In genomic region chr4:130573351-130574047, GRCm38 (mm10) we compare ENCODE assay signal across 8 mouse cellular contexts. TPM values are rescaled to one million over a fixed set of nuclear protein-coding genes. Genes with fewer than 3 reads are reported as not detected.
DNase-seq lines count a peak whose midpoint lies in the region; ATAC-seq and TF ChIP-seq lines count a peak whose summit lies in the region.

No protein-coding gene starts in this region.

- peak overlapping the region; percentile 69 for H3K4me3 ChIP-seq in heart, embryonic 11.5 days (ENCODE audit: low read depth, low read length)
- H3K4me3 ChIP-seq in CH12.LX (replicated peaks in 1 of 3; ENCODE audit: low read depth in 2 of 3, low read length in 2 of 3, poor library complexity in 1 of 3): peak overlapping the region; percentile 59 to 95 (median 70)
- H3K4me3 ChIP-seq in heart, postnatal 0 days (ENCODE audit: low read depth, low read length): peak overlapping the region; percentile 67
- peak overlapping the region; percentile 52 for H3K4me3 ChIP-seq in liver, embryonic 16.5 days (ENCODE audit: low read depth, low read length)
- H3K4me3 ChIP-seq in stomach, postnatal 0 days (ENCODE audit: low read depth, low read length): peak overlapping the region; percentile 56

- WGBS in heart, embryonic 11.5 days (ENCODE audit: insufficient replicate concordance): under 1% methylated on average over 55 of the region's 76 CpGs
- WGBS in heart, postnatal 0 days: under 1% methylated on average over 37 of the region's 76 CpGs
- WGBS in liver, embryonic 16.5 days (ENCODE audit: insufficient replicate concordance): under 1% methylated on average over 54 of the region's 76 CpGs
- under 1% methylated on average over 43 of the region's 76 CpGs for WGBS in stomach, postnatal 0 days

- no peak for TF ChIP-seq RAD21 in CH12.LX (IDR thresholded peaks at IDR 0.05; ENCODE audit: low read depth, low read length)

- H3K9ac ChIP-seq in heart, embryonic 11.5 days (ENCODE audit: low read depth, low read length): peak overlapping the region; percentile 79
- peak overlapping the region; percentile 50 for H3K9ac ChIP-seq in CH12.LX (ENCODE audit: insufficient read depth, low read depth)
- peak overlapping the region; percentile 57 for H3K9ac ChIP-seq in heart, postnatal 0 days (replicated peaks; ENCODE audit: low read depth, low read length)
- no peak overlapping the region; the same call in 1 of the 2 replicates for H3K9ac ChIP-seq in liver, embryonic 16.5 days (ENCODE audit: low read depth, low read length)
- H3K9ac ChIP-seq in stomach, postnatal 0 days (ENCODE audit: low read length): peak overlapping the region; percentile 56

- 0 out of 2 replicates have a peak, but pooled peaks have one; percentile 31 for ATAC-seq in heart, embryonic 11.5 days (replicated peaks; ENCODE audit: insufficient number of reproducible peaks, low FRiP score, low TSS enrichment)
- peak; percentile 5; the same call in 1 of the 2 replicates for ATAC-seq in heart, postnatal 0 days (ENCODE audit: insufficient read depth, low read depth)
- no peak for ATAC-seq in liver, embryonic 16.5 days (ENCODE audit: low read depth)
- ATAC-seq in stomach, postnatal 0 days (ENCODE audit: low FRiP score, low TSS enrichment): peak; percentile 30

- dilution Hi-C loops in CH12.LX (cut with MboI; ENCODE audit: extremely low pct_ligation_motif_present, extremely low pct_unique_long_range_greater_than_20kb, low sequenced_read_pairs): no loop called here

- H3K27ac ChIP-seq in heart, embryonic 11.5 days (ENCODE audit: low read depth, low read length): no peak overlapping the region
- no peak overlapping the region for H3K27ac ChIP-seq in CH12.LX (ENCODE audit: insufficient read depth, low read depth)
- no peak overlapping the region for H3K27ac ChIP-seq in heart, postnatal 0 days (ENCODE audit: low read depth)
- no peak overlapping the region for H3K27ac ChIP-seq in liver, embryonic 16.5 days (ENCODE audit: low read length)
- H3K27ac ChIP-seq in stomach, postnatal 0 days (replicated peaks): no peak overlapping the region

- peaks cover 12% of the 10 kb centered on the region for H3K4me1 ChIP-seq in heart, embryonic 11.5 days (ENCODE audit: control insufficient read depth, insufficient read depth, low read length)
- H3K4me1 ChIP-seq in CH12.LX (ENCODE audit: control insufficient read depth in 1 of 2, insufficient read depth in 2 of 2): peaks cover 27 to 51% of the 10 kb centered on the region in 2 experiments
- H3K4me1 ChIP-seq in heart, postnatal 0 days (ENCODE audit: control insufficient read depth, insufficient read depth): peaks cover 11% of the 10 kb centered on the region; the same call in 1 of the 2 replicates
- no peaks in the 10 kb centered on the region for H3K4me1 ChIP-seq in liver, embryonic 16.5 days (ENCODE audit: control insufficient read depth, low read depth, low read length)
- no peaks in the 10 kb centered on the region for H3K4me1 ChIP-seq in stomach, postnatal 0 days (replicated peaks; ENCODE audit: control insufficient read depth, insufficient read depth)

- no peaks in the 10 kb centered on the region for H3K9me3 ChIP-seq in heart, embryonic 11.5 days (replicated peaks; ENCODE audit: control insufficient read depth, low read length)
- H3K9me3 ChIP-seq in CH12.LX (replicated peaks; ENCODE audit: low read length): no peaks in the 10 kb centered on the region
- H3K9me3 ChIP-seq in heart, postnatal 0 days (replicated peaks; ENCODE audit: control insufficient read depth, low read length): no peaks in the 10 kb centered on the region
- H3K9me3 ChIP-seq in liver, embryonic 16.5 days (replicated peaks; ENCODE audit: control insufficient read depth, low read length): no peaks in the 10 kb centered on the region
- no peaks in the 10 kb centered on the region for H3K9me3 ChIP-seq in stomach, postnatal 0 days (ENCODE audit: control insufficient read depth, low read length)

- no peak for DNase-seq in heart, adult 8-10 months (ENCODE audit: low spot score)
- no peak for DNase-seq in CH12.LX (ENCODE audit: extremely low read depth)
- peak; percentile 60 for DNase-seq in cerebellum, adult 8-10 months
- DNase-seq in heart, postnatal 0 days (ENCODE audit: low spot score): no peak
- DNase-seq in stomach, postnatal 0 days (ENCODE audit: low spot score): peak; percentile 36
- no peak for DNase-seq in urinary bladder, postnatal 36 days (ENCODE audit: low spot score in 2 of 2)

- no peaks in the 10 kb centered on the region for H3K36me3 ChIP-seq in heart, embryonic 11.5 days (ENCODE audit: control insufficient read depth, insufficient read depth, low read length)
- H3K36me3 ChIP-seq in CH12.LX (replicated peaks in 1 of 2; ENCODE audit: control insufficient read depth in 1 of 2, insufficient read depth in 1 of 2, low read length in 1 of 2): no peaks in the 10 kb centered on the region
- H3K36me3 ChIP-seq in heart, postnatal 0 days (replicated peaks; ENCODE audit: control insufficient read depth, insufficient read depth, low read length): no peaks in the 10 kb centered on the region
- no peaks in the 10 kb centered on the region for H3K36me3 ChIP-seq in liver, embryonic 16.5 days (ENCODE audit: control insufficient read depth, insufficient read depth)
- H3K36me3 ChIP-seq in stomach, postnatal 0 days (ENCODE audit: control insufficient read depth, insufficient read depth, low read length): no peaks in the 10 kb centered on the region

- no peak for TF ChIP-seq CTCF in CH12.LX (conservative IDR thresholded peaks at IDR 0.05 in 1 of 2, IDR thresholded peaks at IDR 0.05 in 1 of 2; ENCODE audit: low read depth in 2 of 2, low read length in 2 of 2)
- no peak for TF ChIP-seq CTCF in heart, postnatal 0 days (IDR thresholded peaks at IDR 0.05; ENCODE audit: low read depth)
- no peak for TF ChIP-seq CTCF in stomach, postnatal 0 days (IDR thresholded peaks at IDR 0.05; ENCODE audit: low read depth)

- in situ Hi-C loops in CH12.LX (cut with MboI; ENCODE audit: low pct_ligation_motif_present, low pct_unique_long_range_greater_than_20kb, low sequenced_read_pairs): no loop called here

- H3K79me2 ChIP-seq in CH12.LX (replicated peaks; ENCODE audit: control insufficient read depth, extremely low read depth, insufficient read depth, poor library complexity, severe bottlenecking): peaks cover 32% of the 10 kb centered on the region

- H3K4me2 ChIP-seq in heart, embryonic 11.5 days: peak overlapping the region; percentile 95
- H3K4me2 ChIP-seq in CH12.LX (ENCODE audit: insufficient read depth, low read depth, poor library complexity, severe bottlenecking): peak overlapping the region; percentile 37
- peak overlapping the region; percentile 99 for H3K4me2 ChIP-seq in heart, postnatal 0 days (ENCODE audit: low read depth, low read length)
- peak overlapping the region; percentile 76 for H3K4me2 ChIP-seq in liver, embryonic 16.5 days (ENCODE audit: low read depth, low read length)
- peak overlapping the region; percentile 99 for H3K4me2 ChIP-seq in stomach, postnatal 0 days (replicated peaks; ENCODE audit: low read depth)

- no peak for TF ChIP-seq EP300 in CH12.LX (IDR thresholded peaks at IDR 0.05; ENCODE audit: low read length)
- TF ChIP-seq EP300 in heart, postnatal 0 days (IDR thresholded peaks at IDR 0.05; ENCODE audit: low read depth): no peak
- no peak for TF ChIP-seq EP300 in stomach, postnatal 0 days (optimal IDR thresholded peaks at IDR 0.05)

- no peak for TF ChIP-seq POLR2A in CH12.LX (IDR thresholded peaks at IDR 0.05; ENCODE audit: low read depth, low read length)

- H3K27me3 ChIP-seq in heart, embryonic 11.5 days (ENCODE audit: control insufficient read depth, insufficient read depth, low read length): peaks cover 9% of the 10 kb centered on the region; the same call in 1 of the 2 replicates
- H3K27me3 ChIP-seq in CH12.LX (replicated peaks): peaks cover 30% of the 10 kb centered on the region
- H3K27me3 ChIP-seq in heart, postnatal 0 days (ENCODE audit: control insufficient read depth, insufficient read depth, low read length): peaks cover 19% of the 10 kb centered on the region
- H3K27me3 ChIP-seq in liver, embryonic 16.5 days (ENCODE audit: control insufficient read depth, insufficient read depth, low read depth, low read length): peaks cover 37% of the 10 kb centered on the region
- no peaks in the 10 kb centered on the region for H3K27me3 ChIP-seq in stomach, postnatal 0 days (ENCODE audit: control insufficient read depth, insufficient read depth, low read length)

TF ChIP-seq in CH12.LX, 34 proteins besides CTCF, POLR2A, EP300 and RAD21:
- TF ChIP-seq BHLHE40 (IDR thresholded peaks at IDR 0.05; ENCODE audit: low read depth, low read length): 0 out of 2 replicates have a peak, but pooled peaks have one; percentile 9
- TF ChIP-seq UBTF (IDR thresholded peaks at IDR 0.05; ENCODE audit: low read depth, low read length): no peak
- no peak for TF ChIP-seq SMC3 (IDR thresholded peaks at IDR 0.05; ENCODE audit: low read depth, low read length)
- no peak for TF ChIP-seq ZC3H11A (IDR thresholded peaks at IDR 0.05; ENCODE audit: low read depth, low read length)
- no peak for TF ChIP-seq ZKSCAN1 (IDR thresholded peaks at IDR 0.05; ENCODE audit: borderline replicate concordance, low read depth, low read length)
- TF ChIP-seq JUND (conservative IDR thresholded peaks at IDR 0.05; ENCODE audit: low read depth, low read length): no peak
- no peak for TF ChIP-seq JUN (IDR thresholded peaks at IDR 0.05; ENCODE audit: insufficient read depth, low read depth, low read length)
- TF ChIP-seq MXI1 (IDR thresholded peaks at IDR 0.05; ENCODE audit: low read depth, low read length): peak; percentile 17
- no peak for TF ChIP-seq CHD2 (IDR thresholded peaks at IDR 0.05; ENCODE audit: low read length)

RNA-seq across cellular contexts. Expression of gene Nkain1, which starts 0.5 kb away (rescaled TPM):
- polyA plus RNA-seq in heart, embryonic 11.5 days (2014; fragmentation: Nextera tagmentation; extraction: Ambion mirVana): 1.5 and 1.9 TPM in 2 replicates
- total RNA-seq in heart, adult 8-10 months (2022): 10 to 100 TPM in 2 of 4 experiments, 1 to 10 TPM in 2; 5.4 to 17.0 (median 11.6) TPM
- 18.4 and 19.6 TPM in 2 replicates for total RNA-seq in CH12.LX (2012; rRNA removed)
- 3.1 and 5.5 TPM in 2 replicates for total RNA-seq in CH12.LX (2014; rRNA removed)
- 23.1 TPM in 2 replicates for polyA plus RNA-seq in CH12.LX (2012; ENCODE audit: insufficient read length, low read depth)
- total RNA-seq in heart, postnatal 0 days (2014; rRNA removed; ENCODE audit: low replicate concordance): 16.0 and 18.9 TPM in 2 replicates
- polyA plus RNA-seq in heart, postnatal 0 days (2015; fragmentation: Nextera tagmentation; extraction: Ambion mirVana): 0.53 and 0.85 TPM in 2 replicates
- polyA plus RNA-seq in liver, embryonic 16.5 days (2015; fragmentation: Nextera tagmentation; extraction: Ambion mirVana): not detected in 2 replicates
- polyA plus RNA-seq in stomach, postnatal 0 days (2015; fragmentation: Nextera tagmentation; extraction: Ambion mirVana): 0.18 and 0.24 TPM in 2 replicates

Comparison
In these comparisons a context has a peak if more than half of its experiments do, and no peak if none do; other contexts are left out.
1. H3K4me2 ChIP-seq: peak in every context shown above with its lines; median percentile 99 in heart, postnatal 0 days; 99 in stomach, postnatal 0 days; 95 in heart, embryonic 11.5 days; 76 in liver, embryonic 16.5 days; 37 in CH12.LX.
2. DNase-seq: peak in cerebellum, adult 8-10 months (single experiment) and stomach, postnatal 0 days (single experiment); none in heart, adult 8-10 months (single experiment), CH12.LX (single experiment), heart, postnatal 0 days (single experiment) and urinary bladder, postnatal 36 days (0 of 2).
3. Peak in every context shown above with its lines, with median percentiles within 50 percentile points of each other: H3K4me3 ChIP-seq.